Mouse (Mus musculus): ENCODE measurements at regions not wholly inside any gene's neighbourhood (a gene's known extent, or its start where the extent isn't known, plus 50 kb on each side); places are given as distances from the start of the nearest gene placed in this dataset.

DNA sequence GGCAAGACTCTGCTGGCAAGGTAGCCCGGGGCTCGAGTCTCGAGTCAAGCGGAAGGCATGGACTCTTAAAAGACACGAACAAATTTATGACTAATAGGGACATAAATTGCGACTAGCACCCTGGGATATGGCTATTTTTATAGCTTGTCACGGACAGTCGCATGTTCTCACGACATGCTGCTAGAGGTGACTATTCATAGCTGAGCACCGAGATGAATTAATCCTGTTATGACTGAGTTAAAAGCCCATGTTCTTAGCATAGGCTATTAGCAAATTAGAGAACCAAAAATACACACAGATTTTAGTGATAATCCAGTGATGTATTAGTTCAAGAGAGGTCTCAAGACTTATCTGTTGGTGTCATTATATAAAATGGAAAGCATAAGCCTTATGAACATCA is 539.2 kb downstream of the Gm19410 start:
- peak; percentile 90 for DNase-seq

DNA sequence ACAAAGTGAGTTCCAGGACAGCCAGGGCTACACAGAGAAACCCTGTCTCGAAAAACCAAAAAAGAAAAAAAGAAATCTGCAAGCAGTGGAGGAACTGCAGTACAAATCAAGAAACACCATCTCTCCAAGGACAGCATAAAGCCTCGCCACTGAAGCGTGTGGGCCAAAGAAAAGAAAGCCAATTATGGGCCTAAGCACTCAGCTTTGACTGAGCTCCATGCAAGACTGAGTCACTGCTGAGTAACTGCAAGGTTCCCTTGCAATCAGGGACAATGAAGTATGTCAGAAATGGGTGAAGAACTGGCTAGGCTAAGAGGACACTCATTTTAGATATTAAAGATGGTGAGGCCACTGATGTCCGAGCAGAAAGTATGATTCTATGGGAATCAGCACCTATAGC is 540.7 kb downstream of the Gm19410 start:
- DNase-seq, result peak; percentile 22

DNA sequence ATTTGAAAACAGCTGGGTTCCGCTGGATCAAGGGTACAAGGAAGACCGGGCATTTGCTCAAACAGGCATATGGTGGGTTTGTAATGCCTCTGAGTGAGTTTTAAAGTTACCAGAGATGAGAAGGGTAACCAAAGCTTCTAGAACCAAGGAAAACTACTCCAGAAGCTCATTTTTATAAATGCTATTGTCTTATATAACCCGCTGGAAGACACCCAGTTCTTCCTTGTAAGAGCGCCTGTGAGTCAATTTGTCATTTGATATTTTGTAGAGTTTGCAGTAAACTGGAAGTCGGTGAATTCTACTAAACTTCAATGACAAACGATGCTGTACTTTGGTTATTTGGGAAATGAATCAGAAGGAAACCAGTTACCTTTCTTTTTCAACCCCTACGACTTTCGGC is 541.9 kb downstream of the Gm19410 start:
- DNase-seq, result no peak

DNA sequence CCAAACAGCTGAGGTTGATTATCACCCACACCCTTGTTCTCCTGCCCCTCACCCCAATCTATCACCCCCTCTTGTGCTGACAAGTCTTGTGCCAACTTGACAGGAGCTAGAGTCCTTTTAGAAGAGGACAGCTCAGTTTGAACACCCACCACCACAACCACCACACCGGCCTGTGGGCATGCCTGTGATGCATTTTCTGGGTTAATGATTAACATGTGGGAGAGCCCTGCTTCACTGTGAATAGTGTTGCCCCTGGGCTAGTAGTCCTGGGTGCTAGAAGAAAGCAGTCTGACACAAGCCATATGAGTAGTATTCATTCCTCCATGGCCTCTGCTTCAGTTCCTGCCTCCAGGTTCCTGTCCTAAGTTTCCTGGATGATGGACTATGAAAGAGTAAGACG is 542.5 kb downstream of the Gm19410 start:
- DNase-seq, result peak; percentile 79

DNA sequence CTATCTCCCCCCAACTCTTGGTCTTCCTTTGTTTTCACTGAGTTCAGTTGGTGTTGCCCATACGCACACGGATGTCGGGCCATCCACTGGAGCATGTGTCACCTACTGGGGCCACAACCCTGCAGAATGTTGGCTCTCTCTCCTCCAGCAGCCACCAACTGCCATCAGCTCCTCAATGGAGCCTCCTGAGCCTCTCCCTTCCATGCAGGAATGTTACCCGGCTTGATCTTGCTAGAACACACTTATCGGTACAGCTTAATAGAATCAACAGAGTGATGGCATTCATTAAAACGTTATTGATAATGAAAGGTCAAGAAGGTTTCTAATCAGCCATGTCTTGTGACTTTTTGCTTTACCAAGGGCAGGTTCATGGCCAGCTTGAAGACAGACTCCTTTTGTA is 543.7 kb downstream of the Gm19410 start:
- no peak for DNase-seq

DNA sequence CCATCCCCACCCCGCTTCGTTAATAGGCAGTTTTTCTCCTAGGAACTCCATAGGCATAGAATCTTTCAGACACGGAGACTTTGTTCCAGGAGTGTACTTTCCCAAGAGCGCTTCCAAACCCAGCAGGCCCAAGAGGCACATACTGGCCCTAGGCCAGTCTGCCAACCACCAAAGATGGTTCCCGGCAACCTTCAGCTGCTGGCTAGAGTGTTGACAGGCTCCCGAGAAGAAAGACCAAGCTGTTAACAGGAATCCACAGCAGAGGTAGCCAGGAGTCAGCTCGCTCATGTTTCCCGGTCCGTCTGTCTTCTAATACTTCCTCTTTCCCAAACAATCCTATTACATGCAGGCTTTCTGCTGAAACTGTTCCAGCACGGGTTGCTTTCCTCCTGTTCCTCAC is 544.4 kb downstream of the Gm19410 start:
- peak; percentile 93 for DNase-seq

GRCm38 (mm10) chr8:36311734-36312133 is 546.1 kb downstream of the Gm19410 start:
- DNase-seq, result peak; percentile 67

GRCm38 (mm10) chr8:36312963-36313362 is 547.4 kb downstream of the Gm19410 start:
- peak; percentile 9 for DNase-seq

DNA sequence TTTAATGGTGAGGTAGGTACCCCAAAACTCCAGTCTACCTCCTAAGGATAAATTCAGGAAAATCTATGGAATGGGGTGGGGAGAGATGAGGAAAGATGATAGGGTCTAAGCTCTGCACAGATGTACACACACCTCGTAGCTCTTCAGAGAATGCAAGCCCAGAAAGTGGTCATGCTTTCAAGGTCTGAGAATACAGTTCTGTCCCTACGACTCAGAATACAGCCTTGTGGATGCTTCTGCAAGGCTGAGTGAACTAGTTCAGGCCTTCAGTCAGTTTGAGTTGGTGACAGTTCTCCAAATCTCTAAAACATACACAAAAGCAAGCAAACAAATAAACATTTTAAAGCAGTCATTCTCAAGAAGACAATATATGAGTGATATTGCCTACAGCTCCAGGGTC is 552.8 kb downstream of the Gm19410 start:
- peak; percentile 30 for DNase-seq

DNA sequence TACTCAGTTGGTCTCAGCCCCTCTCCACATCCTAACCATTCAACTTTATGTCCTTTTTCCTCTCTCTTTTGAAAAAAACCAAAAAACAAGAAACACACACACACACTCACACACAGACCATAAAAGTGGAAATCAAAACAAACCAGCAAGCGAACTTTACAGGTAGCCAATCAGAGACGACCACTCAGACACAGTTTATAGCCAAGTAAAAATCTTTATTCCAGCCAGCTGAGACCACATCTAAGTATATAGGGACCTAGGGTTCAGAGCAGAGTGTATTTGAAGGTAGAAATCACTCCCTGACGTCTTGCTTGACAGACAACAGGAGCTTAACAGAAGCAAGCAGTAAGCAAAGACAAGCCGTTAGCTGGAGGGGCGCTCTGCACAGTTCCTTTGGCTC is 553.3 kb downstream of the Gm19410 start:
- DNase-seq, result peak; percentile 36

- DNase-seq, result peak; percentile 28
Observed at GRCm38 (mm10) chr8:36319314-36319959, 553.8 kb downstream of the Gm19410 start.

- peak; percentile 85 for DNase-seq
Observed at GRCm38 (mm10) chr8:36322125-36322524, 556.5 kb downstream of the Gm19410 start.

- no peak for DNase-seq
Observed at GRCm38 (mm10) chr8:36322578-36322977, 557.0 kb downstream of the Gm19410 start.

- no peak for DNase-seq
Observed at GRCm38 (mm10) chr8:36338628-36339027, 573.0 kb downstream of the Gm19410 start.

DNA sequence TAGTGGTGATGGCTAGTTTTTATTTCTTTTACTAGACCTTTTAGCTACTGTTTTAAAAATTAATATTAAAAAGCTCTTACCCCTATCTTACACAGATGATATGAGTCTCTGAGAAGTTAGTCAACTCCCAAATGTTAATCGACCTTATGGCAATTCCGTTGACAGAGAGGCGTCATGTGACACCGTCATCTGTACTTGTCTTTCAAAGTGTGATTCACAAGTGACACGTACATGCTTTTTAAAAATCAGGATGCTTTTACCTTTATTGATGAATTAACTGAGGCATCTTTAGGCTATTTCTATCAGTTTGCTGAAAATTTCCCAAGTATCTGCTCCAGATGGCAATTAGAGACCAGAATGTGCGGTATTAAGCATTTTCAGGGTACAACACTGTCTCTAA is 573.9 kb downstream of the Gm19410 start:
- DNase-seq, result no peak

GRCm38 (mm10) chr8:36340454-36340853 is 574.9 kb downstream of the Gm19410 start:
- no peak for DNase-seq

DNA sequence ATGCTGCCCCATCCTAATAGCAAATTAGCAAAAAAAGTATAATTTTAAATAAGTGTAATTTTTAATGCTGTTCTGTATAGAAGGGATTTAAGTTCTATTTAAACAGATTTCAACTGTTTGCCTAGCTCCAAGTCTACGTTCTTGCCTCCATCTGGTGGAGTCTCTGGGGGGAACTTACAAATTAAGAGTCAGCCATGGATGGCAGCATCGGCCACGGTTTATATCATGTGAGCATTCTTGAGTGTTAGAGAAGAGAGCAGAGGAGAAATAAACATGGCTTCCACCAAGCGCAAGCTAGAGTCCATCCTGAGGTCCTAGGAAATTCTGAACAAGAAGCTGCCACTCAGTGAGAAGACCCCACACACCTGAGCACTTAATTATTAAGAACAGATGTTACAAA is 576.4 kb downstream of the Gm19410 start:
- DNase-seq, result peak; percentile 41

DNA sequence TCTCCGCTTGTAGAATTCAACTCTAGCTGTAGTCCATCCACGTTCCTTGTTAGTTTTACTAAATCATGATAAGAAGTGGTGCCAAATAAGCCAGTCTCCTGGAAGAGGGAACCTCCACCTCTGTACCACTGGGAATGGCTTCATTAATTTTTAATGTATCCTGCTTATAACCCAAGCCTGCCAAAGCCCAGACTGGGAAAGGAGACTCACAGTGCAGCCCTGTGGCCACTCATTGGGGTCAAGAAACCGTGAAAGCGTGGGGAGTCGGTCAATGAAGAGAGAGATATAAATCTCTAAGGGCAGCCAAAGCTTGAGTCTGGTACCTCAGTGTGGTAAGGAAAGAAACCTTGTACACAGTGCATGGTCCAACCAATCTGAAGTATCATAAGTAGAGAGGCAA is 577.1 kb downstream of the Gm19410 start:
- DNase-seq, result peak; percentile 54

DNA sequence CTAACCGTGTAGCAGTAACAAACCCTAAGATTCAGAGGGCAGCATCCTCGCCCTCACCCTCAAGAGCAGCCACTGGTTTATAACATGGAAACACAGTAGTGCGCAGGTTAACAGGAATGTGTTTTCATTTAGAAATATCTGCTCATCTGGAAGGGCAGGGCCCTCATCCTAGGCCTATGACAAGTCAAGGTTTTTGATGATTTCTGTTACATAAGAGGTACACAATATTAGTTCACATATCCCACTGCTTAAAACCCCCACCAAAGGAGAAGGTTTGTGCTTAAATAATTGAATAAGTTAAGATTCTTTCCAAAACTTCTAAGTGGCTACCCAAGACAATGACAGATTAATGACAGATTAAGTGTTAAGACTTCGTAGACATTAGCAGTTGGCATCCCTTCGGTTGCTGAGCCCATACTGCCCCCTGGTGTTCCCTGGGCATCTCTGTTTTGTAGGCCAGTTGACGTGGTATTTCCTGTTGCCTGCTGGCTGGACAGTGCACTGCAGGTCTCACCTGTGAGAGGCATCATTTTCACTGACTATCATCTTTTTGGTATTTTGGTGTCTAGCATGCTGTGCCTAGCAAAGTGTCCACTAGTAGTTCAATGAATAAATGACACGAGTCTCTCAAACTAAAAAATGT is 581.2 kb downstream of the Gm19410 start:
- peak; percentile 96 for DNase-seq

DNA sequence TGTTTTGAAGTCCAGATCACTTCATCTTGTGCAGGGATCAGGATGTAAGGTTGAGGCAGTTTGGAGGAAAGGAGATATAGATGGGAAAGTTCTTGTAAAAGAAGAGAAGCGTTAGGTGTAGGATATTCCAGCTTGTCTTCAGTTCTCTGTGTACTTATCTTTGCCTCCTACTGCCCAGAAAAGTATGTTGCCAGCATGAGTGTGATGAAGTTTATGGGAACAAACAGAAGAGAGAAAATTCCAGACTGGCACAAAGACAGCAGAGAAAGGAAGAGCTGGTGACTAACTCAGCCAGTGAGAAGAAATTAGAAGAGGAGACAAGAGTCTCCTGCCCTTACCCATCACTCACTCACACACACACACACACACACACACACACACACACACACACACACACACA is 582.5 kb downstream of the Gm19410 start:
- no peak for DNase-seq

GRCm38 (mm10) chr8:36354926-36355325 is 589.3 kb downstream of the Gm19410 start:
- DNase-seq, result peak; percentile 75

DNA sequence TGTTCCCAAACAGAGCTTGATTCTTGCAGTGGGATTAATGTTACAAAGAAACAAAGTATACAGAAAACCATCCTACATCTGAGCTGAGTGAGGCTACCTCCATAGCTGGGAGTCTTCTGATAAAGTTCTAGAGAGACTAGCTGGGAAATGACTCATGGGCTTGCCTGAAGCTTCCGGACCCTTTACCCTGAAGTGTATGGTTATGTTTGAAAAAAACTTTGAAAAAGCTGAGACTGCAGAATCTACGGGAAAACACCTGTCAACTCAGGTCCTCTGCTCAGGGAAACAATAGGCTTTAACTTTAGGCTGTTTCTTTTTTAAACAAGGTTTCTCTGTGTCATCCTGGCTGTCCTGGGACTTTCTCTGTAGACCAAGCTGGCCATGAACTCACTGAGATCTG is 593.4 kb downstream of the Gm19410 start:
- peak; percentile 64 for DNase-seq

DNA sequence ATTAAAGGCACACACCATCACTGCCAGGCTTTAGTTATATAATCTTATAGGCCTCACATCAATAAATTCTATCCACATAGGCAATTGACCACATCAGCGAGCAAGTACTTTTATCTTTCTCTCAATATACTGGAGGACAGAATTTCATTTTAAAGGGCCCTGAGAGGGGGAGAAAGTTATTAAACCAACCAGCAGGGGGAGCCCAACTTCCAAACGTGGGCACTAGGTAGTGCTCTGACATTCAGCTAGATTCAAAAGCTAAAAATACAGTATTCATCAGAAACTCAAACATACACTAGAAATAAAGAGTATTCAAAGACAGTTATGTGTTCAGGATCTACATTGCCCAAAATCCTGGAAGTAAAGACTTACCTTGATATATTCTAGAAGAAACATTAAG is 595.7 kb downstream of the Gm19410 start:
- DNase-seq, result no peak

DNA sequence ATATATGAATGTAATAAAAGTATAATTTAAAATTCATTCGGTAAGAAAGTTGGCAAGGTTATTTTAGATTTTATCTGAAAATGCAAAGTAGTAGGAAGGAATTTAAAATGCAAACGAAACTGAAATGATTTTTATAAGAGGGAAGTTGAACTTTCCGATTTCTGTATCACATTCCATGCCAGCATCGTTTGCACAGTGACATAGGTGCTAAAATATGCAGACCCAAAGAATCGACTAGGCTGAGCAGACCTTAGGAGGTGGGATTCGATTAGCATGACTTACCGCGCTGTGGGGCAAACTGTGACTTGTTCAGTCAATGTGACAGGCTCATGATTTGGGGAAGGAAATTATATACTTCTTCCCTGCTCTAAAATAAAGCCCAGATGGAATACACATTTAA is 596.2 kb downstream of the Gm19410 start:
- no peak for DNase-seq

DNA sequence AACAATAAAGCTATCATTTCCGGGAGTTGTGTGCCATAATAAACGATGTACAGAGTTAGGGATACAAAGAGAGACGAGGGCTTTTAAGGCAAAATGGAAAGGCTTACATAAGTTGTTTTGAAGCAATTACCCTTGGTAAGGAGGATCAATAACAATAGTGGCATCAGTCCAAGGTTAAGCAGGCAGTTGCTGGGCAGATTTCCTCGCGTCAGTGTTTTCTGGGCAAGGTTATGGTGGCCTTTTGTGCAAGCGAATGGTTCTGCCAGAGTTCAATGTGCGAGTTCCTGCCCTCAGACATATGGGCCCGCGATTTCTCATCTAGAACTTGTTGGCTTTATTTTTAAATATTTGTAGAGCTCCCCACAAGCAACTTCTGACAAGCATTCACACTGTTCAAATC is 597.7 kb downstream of the Gm19410 start:
- peak; percentile 94 for DNase-seq

Measured in heart, adult 11 months (tissue).